Mouse (Mus musculus) small intestine, adult 2 months (tissue): ENCODE results near the gene Ablim1.

Experiments used
- CTCF ChIP-seq: fragments of 200-500 bp; IDR thresholded peaks from 2 replicates; pipeline ENCODE4 v1.5.1; 2012; ENCODE audit warnings: low read depth, mild to moderate bottlenecking, control low read depth, inconsistent platforms, low read length, moderate library complexity, mixed read lengths; ENCODE audit not compliant: insufficient replicate concordance, insufficient read length; ENCODE audit errors: extremely low read depth
- POLR2A ChIP-seq: fragments of 200-500 bp; IDR thresholded peaks from 2 replicates; pipeline ENCODE4 v1.6.1; 2012; ENCODE audit warnings: low read depth, mild to moderate bottlenecking, control low read depth, inconsistent platforms, low read length, moderate library complexity

DNA sequence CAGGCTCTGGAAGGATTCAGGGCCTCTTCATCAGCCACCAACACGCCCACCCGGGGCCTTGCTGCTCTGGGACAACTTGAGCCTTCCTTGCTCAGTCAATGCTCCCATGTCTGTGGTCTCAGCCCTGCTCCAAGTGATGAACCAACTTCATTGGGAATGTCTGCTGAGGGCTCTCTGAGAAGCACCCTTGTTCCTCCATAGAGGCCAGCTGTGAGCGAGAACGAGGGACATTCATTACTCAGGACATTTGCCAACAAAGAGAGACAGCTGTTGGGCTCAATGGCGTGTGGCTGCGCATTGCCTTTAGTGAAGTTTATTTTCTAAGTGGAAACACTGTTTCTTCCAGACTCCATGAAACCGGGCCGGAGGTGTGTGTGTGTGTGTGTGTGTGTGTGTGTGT, 325.5 kb downstream of the Ablim1 start:
- TF ChIP-seq POLR2A, result no peak
- TF ChIP-seq CTCF, result no peak
